Mouse (Mus musculus) monocyte, adult 2 months (primary cell): ENCODE results near the gene Dync2li1.

Experiments used
- DNase-seq, 2 experiments: peaks; one replicate each; pipeline ENCODE4 v3.0.0; 2022; ENCODE audit warnings: low spot score in 2 of 2, low read depth in 1 of 2

Gene Dync2li1

DNA sequence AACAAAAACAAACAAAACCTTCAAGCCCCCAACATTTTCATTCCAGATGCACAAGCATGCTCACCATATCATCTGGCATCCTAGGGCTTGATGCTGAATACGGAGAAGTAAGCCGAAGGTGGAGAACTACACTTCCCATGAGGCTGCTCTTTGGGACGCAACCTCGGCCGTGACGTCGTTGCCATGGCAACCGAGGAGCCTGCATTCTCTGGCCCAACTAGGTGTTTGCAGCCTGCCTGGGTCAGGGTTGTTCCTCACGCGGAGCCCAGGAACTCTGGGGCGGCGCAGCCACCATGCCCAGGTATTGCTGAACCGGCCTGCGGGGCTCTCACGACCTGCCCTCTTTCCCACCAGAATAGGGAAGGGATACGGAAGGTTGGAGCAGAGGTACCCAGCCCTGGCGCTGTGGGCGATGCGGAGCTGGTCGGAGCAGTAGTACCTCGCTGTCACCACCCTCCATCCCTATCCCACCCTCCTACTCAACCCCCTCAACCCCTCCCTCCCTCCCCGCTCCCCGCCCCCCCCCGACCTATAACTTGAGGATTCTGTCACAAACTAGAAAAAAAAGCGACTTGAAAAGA, at the start of gene Dync2li1:
Gene Dync2li1 (plus strand): TSS at position 221 of the 581 bp plus-strand sequence.
- DNase-seq: peak; percentile 40 to 63

DNA sequence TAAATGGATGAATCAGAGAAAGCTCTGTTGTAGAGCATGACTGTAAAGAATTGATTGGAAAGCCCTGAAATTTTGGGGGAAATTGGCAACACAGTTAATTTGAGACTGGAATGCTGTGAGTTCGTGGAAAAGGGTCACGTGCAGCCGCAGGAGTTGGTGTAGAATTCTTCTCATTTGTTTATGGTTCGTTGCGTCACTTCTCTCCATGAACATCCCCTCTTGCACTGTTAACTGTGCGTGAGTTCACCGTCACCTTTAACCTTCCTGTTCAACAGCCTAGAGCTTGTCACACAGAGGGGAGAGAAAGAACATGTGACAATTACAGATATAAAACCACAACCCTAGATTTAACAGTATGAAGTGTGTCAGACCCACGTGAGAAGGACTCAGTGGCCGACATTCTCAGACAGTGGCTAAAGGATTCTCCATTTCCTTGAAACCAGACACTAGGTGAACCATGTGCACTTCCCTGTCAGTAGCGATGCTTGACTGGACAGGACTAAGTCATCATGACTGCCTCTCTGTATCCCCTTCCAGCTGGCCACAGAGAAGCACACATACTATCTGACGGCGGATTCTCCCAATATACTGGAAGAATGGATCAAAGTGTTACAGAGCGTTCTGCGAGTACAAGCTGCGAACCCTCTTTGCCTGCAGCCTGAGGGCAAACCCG, 49.5 kb upstream of the Dync2li1 start:
- DNase-seq: no peak

DNA sequence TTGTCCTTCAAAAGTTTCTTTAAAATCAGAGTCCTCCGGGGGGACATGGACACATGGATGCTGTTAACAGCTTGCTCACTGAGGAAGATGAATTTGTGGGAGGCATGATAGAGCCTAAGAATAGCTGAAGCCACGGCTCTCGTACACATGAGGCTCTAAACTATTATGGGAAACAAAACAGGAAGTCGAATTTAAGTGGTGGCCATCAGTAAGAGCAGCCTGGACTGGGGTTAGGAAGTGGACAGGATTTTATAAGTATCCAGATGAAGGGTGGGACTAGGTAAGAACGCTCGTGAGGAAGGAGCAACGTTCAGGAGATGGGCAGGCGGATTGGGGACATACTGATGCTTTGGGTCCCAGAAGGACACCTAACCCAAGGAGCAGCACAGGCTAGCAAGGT, 47.0 kb upstream of the Dync2li1 start:
- DNase-seq: no peak

DNA sequence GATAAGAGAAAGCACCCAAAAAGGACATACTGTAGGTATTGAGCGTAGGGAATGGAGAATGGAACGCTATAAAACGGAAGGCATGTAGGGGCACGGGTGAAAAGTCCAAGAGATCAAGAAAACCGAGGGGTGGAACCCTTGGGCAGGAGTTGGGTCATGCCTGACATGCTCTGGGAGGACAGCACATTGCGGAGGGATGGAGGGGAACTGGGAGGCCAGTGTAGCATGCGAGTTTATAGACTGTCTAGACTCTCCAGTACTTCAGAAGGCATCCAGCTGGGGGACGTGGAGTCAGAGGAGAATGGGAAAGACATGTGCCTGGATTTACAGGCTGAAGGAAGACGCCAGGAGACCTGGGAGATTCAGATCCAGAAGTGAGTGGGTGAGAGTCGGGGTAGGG, 46.5 kb upstream of the Dync2li1 start:
- no peak for DNase-seq

DNA sequence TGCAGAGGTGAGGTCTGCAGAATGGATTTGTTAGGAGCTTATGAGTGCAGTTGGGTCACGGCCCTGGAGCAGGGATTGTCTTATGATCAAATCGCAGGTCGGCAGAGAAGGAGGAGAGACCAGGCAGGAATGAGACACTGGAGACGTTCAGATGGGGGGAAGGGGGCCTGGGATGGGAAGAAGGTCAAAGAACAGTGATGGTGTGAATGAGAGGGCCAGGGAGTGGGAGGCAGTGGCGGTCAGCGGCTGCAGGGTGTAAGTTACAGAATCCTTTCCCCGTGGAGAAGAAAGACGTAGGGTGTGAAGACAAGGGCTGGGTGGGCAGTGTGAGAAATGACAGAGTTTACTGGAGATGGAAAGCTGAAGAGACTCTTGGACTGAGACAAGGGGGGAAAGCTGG, 45.5 kb upstream of the Dync2li1 start:
- no peak for DNase-seq

DNA sequence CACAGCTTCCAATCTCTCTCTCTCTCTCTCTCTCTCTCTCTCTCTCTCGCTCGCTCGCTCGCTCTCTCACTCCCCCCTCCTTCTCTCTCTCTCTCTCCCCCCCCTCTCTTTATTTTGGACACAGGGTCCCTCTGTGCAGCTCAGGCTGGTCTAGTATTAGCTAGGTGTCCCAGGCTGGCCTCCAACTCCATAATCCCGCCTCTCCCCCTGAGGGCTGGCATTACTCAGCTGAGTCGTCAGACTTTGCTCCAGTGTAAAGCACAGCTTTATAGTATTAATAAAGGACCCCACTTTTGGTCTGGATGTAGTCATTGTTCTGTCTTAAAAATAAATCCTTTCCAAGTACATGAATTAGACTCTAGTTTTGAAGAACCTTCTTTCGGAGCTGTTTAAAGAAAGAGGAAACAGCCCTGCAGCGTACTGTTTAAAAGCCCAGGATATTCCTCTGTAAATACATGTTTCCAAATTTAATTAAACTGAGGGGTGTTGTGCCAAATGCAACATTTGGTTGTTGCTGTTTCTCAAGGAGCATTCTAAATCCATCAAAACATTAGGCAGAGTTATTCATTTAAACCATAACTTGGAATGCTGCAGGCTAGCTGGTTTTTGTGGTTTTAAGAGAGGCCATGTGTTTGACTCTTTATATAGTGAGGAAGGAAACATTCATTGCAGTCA, 44.4 kb upstream of the Dync2li1 start:
- no peak for DNase-seq

DNA sequence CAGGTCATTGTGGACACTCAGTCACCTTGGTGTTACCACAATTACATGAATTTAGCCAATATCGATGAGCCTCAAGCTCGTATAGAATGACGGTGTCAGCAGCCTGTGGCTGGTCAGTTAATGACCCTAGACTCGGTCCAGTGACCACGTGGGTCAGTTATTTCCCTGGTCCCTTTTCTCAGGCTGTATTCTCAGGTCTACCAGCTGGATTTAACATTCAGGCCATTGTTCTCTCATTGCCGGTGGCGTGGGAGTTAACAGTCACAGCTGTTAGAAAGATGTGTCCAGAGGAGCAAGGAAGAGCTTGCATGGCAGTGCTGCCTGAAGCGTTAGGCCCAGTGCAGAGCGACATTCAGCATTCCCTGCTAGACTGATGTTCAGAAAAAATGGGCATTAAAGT, 42.2 kb upstream of the Dync2li1 start:
- no peak for DNase-seq

DNA sequence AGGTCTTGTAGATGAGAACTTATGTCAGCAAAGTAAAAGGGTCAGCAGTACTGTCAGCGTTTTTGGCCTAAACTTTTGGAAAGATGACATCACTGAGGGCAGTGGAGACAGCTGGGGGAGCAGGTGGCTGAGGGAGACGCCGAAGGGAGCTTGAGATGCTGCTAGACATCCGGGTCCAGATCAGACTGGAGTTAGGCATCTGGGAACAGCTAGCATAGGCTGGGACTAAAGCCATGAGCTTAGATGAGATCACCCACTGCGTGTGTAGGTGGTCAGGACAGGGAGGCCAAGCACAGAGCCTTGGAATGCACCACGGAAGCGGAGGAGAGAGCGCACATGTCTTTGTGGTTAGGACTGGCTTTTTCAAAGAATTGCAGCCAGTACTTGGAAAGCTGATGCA, 41.2 kb upstream of the Dync2li1 start:
- no peak for DNase-seq

DNA sequence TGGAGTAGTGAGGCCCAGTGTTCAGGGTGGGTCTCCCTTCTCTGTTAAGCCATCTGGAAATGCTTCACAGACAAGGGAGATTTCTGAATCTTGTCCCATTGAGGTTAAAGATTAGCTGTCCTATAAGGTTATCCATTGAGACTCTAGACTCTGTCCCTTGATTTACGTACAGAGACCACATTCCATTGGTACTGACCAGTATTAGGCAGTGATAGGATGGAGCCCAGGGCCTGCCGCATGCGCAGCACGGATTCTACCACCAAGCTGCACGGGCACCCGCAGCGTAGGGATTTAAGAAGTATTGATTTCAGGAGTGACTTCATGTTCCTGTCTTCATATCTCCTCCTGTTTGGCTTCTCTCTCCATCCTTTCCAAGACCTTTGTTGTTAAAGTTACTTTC, 36.2 kb upstream of the Dync2li1 start:
- DNase-seq: no peak

DNA sequence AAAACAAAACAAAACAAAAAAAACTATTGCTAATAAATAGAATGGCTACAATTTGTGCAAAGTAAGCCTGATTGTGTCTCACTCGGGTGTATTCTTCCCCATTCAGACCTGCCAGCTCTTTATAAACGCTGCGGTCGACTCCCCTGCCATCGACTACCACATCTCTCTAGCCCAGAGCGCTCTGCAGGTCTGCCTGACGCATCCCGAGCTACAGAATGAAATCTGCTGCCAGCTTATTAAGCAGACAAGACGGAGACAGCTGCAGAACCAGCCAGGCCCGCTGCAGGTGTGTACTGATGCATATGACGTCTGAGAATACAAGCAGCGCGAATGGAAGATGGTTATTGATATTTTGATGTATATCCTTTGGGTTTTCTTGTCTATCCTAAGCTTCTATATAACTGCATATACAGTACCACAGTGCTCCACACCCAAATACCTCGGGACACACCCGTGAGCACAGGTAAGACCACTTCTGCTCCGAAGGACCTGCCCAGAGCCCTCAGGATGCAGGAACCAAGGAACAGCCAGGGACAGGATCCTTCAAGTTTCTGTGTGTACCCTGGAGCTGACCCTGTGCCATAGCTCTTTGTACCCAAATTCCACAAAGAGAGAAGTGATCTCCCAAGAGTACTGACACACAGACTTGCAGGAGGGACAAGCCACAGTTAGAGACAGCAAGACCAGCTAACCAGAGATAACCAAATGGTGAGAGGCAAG, 34.7 kb upstream of the Dync2li1 start:
- DNase-seq: no peak

DNA sequence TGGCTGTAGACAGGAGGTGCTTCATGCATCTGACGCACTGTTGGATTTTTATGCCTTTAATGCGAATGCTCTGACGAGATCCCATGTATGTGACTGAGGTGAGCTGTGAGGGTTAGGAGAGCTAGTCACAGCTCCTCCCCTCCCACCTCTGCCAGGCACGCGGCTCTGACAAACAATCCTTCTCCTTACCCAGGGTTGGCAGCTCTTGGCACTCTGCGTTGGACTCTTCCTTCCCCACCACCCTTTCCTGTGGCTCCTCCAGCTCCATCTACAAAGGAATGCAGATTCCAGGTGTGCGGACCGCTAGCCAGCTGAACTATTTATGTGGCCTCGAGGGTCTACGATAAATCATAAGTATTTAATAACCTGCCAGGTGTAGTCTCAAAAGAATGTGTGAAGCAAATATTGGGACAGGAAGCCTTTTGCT, 30.3 kb upstream of the Dync2li1 start:
- DNase-seq: no peak

DNA sequence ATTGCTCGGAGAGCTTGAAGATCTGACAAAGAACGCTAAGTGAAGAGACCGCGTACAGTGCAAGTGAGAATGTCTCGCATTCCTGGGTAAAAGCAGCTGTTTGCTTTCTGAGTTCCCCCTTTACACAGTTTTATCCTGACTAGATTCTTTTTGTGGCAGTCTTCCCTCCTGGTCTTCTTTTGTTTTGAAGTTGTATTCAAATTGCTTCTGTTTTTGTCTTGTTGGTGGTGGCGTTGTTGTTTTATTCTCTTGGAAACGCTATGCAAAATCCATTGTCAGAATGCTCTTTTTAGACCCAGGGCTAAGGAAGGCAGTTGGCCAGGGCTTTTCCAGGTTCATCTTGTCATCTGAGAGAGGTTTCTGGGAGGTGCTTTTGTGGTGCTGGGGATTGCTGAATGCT, 29.8 kb upstream of the Dync2li1 start:
- no peak for DNase-seq

DNA sequence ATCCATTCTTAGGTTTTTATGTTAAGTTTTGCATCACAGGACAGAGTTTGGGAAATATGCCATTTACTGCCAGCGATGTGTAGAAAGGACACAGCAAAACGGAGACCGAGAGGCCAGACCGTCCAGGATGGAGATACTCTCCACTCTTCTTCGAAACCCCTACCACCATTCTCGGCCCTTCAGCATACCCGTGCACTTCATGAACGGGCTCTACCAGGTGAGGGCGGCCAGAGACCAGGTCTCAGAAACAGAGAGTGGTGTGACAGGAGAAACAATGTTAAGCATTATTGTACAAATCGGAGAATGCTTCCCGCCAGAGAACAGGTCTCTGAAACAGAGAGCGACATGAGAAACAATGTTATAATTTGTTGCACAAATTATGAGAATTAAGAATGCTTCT, 28.4 kb upstream of the Dync2li1 start:
- DNase-seq: no peak

DNA sequence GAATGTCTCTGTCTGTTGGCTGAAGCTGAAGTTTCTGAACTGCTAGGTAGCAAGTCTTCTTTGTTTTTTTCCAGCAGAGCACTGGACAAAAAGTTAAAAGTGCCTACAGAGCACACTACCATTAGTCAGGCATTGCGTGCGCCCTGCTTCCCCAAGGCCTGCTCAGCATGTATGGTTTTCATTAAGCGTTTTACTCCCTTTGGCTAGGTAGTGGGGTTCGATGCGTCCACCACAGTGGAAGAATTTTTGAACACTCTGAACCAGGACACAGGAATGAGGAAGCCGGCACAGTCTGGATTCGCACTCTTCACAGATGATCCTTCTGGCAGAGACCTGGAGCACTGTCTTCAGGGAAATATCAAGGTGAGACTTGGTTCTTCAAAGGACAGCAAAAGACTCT, 27.4 kb upstream of the Dync2li1 start:
- DNase-seq: no peak

DNA sequence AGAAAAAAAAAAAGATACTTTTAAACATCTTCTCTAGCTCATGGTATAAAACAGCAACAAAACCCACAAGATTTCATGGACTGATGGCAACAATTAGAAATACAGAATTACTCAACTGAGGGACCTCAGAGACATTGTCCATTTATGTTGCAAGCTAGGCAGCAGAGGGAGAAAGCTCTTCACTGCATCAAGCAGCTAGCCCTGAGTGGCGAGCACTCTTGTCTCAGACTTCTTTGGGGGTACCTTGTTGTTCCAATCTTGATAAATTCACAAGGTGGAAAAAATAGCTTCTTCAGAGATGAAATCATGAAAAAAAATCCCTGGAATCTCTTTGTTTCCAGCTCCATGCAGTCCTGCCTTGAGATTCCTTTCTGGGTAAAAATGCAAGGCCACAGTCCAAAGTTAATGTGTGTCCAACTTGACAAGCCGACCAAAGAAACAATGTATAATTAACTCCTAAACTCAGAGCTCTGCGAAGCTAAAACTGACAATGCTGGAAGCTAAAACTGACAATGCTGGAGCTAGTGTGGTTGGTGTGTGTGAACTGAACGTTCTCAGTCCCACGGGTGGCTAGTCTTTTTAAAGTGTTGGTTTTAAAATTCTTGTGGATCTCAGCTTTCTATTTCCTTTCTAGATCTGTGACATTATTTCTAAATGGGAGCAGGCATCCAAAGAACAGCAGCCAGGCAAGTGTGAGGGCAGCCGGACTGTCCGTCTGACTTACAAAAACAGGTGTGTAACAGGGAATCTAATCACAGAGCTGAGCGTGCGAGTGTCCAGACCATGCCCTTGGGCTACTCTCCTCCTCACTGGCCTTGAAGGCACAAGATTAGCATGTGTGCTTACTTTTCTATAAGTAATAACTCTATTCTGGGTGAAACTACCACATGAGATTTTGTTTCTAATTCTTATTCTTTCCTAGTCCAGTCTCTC, 26.0 kb upstream of the Dync2li1 start:
- no peak for DNase-seq

DNA sequence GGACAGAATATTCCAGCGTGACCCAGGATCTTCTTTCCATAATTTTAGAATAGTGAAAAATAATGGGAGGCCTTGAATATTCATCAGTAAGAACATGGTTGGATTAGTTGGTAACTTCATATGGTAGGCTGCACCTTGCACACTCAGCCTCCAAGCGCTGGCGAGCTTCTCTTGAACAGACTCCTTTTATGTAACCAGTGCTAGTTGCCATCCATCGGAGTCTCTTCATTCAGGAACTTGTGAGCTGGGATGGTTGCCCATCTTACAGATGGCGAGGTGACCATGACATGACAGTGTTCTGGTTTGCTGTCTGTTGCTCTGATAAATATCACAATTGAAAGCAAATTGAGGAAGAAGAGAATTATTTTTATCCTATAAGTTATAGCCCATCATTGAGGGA, 24.5 kb upstream of the Dync2li1 start:
- no peak for DNase-seq

DNA sequence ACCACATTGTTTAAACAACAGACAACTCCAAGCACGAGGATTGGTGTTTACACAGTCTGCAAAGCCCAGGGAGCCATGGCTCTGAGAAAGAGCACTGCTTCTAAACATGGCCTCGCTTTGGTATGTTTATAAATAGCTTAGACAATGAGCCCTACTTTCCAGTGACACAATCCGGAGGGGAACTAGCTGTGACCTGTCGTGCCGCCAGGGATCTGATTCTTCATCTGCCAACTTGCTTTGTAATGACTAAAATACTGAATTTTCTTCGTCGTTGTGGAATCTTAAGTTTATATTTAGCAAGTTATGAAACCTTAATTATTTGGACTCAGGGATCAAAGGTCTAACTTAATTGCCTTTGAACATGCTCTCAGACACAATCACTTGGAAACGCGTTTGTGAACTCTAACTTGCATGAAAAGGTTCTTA, 23.1 kb upstream of the Dync2li1 start:
- DNase-seq: no peak

DNA sequence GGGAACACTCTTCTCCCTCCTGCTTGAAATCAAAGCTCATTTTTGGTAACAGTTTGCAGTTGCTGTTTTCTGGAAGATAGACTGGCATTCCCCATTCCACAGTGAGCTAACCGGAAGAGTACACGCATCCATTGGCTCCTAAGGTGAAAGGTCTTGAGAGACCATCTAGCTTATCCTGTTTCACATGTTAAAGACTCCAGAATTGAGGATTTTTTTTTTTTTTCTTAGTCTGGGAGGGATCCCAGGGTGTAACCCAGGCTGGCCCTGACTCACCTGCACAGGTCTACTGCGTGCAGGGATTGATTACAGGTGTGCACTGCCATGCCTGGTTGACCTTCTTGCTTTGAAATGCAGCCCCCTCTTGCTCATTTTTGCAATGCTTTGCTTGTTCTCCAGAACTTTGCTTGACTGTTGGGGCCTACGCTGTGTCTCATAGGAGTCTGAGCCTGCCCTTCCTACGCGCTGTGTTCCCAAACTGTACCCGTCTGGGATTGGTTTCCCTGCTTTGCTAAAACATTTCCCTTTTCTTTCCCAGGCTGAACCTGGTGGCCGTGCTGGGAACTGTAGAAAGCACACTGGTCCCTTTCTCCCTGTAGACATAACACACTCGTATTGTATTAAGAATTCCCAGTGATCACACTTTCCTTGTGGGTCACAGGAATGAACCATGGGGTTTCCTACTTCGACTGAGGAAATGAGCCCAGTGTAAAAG, 22.4 kb upstream of the Dync2li1 start:
- no peak for DNase-seq

DNA sequence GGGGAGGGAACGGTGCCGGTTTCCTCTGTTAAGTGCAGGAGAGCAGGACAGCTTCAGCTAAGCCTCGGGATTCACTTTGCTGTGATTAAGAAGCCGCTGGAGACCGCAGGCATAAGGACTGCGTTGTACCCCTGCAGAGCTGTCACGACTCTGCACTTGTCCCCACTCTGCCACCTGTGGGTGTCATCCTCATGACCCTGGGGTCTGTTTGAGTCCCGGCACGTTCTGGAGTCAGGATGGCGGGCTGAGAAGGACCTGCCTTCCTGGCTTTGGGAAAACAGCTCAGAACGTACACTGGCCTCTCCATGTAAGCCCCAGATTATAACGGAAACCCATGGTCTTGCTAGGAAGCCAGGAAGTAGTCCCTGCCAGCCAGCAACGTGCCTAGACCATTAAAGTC, 19.3 kb upstream of the Dync2li1 start:
- no peak for DNase-seq

DNA sequence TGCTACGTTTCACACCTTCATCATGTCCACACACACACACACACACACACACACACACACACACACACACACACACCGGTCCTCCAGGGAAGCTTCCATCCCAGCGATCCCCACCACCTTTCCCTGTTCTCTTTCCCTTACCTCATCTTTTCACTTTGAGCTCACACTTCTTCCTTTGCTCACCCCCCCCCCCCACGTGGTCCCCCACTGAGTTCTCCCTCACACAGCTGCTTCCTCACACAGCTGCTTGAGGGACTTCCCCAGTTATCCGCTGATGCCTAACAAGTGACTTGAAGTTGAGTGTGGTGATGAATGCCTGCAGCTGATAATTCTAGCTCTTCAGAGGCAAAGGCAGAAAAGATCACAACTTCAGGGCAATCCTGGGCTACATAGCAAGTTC, 18.7 kb upstream of the Dync2li1 start:
- no peak for DNase-seq
